Mouse (Mus musculus) testis, adult 2 months (tissue): ENCODE results near the gene Lefty2. TPM values are rescaled to one million over a fixed set of nuclear protein-coding genes. Genes with fewer than 3 reads are reported as not detected.
"Not testable (repeated sequence)": the region's sequence is repeated elsewhere in the genome, so short reads cannot be mapped to it uniquely, and the experiment has no call there.

ENCODE experiments used
- H3K27ac ChIP-seq: fragments of 200-500 bp; 2 replicates; pipeline ENCODE4 v1.5.1; 2012; ENCODE audit warnings: low read depth, low read length; ENCODE audit not compliant: control insufficient read depth, insufficient read depth
- H3K27me3 ChIP-seq: fragments of 200-500 bp; 2 replicates; pipeline ENCODE4 v1.6.1; 2012; ENCODE audit warnings: mild to moderate bottlenecking, low read length, moderate library complexity; ENCODE audit not compliant: control insufficient read depth, insufficient read depth
- H3K36me3 ChIP-seq: fragments of 200-500 bp; 2 replicates; pipeline ENCODE4 v1.6.1; 2012; ENCODE audit warnings: mild to moderate bottlenecking, low read length; ENCODE audit not compliant: control insufficient read depth, insufficient read depth
- H3K4me1 ChIP-seq: fragments of 200-500 bp; 2 replicates; pipeline ENCODE4 v1.6.1; 2012; ENCODE audit warnings: low read length; ENCODE audit not compliant: control insufficient read depth, insufficient read depth
- H3K4me3 ChIP-seq: fragments of 200-500 bp; 2 replicates; pipeline ENCODE4 v1.5.1; 2012; ENCODE audit warnings: low read depth, mild to moderate bottlenecking, low read length, moderate library complexity, mixed read lengths; ENCODE audit not compliant: control insufficient read depth
- CTCF ChIP-seq: fragments of 200-500 bp; IDR thresholded peaks from 2 replicates; pipeline ENCODE4 v1.5.1; 2012; ENCODE audit warnings: low read depth, mild to moderate bottlenecking, inconsistent platforms, low read length, moderate library complexity; ENCODE audit not compliant: control insufficient read depth, insufficient read depth, insufficient replicate concordance
- POLR2A ChIP-seq: fragments of 200-500 bp; IDR thresholded peaks from 2 replicates; pipeline ENCODE4 v1.6.1; 2012; ENCODE audit warnings: low read depth, mild to moderate bottlenecking, inconsistent platforms, low read length, moderate library complexity; ENCODE audit not compliant: control insufficient read depth
- polyA plus RNA-seq: library from polyadenylated mRNA; depleted of rRNA; stranded (reverse); fragments of >200 nt; gene quantifications from 2 replicates; pipeline ENCODE4 v1.2.3, GENCODE M21; 2012

Gene Lefty2
- polyA plus RNA-seq, 1 experiment, result 0.17 TPM

DNA sequence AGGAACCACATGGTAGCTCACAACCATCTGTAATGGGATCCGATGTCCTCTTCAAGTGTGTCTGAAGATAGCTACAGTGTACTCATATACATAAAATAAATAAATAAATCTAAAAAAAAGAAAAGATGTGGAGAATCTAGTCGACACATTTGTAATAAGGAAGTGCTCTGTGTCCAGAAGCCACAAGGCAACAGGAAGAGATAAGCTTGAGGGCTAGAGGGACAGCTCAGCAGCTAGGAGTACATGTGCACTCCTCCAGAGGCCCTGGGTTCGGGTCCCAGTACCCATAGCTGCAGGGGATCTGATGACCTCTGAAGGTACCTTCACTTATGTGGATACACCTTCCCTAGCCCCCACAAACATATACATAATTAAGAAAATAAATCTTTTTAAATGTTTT is 11.1 kb upstream of the Lefty2 start:
- H3K4me1 ChIP-seq, result no peaks in the 10 kb centered on the region
- H3K4me3 ChIP-seq, result no peak overlapping the region
- TF ChIP-seq POLR2A (no peak), CTCF (no peak)
- H3K36me3 ChIP-seq, result no peaks in the 10 kb centered on the region
- H3K27me3 ChIP-seq, result no peaks in the 10 kb centered on the region
- H3K27ac ChIP-seq, result no peak overlapping the region

DNA sequence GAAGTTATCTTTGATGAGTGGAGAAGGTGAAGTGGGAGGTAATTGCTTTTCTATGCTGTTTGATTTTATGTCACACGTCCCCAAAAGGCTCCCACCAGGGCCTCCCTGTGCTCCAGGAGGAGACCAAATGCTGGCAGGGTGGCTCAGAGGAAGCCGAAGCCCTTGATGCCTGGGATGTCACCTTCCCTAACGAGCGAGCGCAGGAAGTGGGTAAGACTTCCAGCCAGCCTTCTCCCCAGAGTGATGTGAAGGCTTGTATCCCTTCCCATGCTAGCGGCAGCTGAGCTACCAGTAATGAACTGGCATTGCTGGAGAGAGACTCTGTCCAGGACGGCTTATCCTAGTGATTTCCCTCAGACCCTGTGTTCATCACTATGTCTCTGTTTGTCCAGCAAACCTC is 9.2 kb upstream of the Lefty2 start:
- no peaks in the 10 kb centered on the region for H3K36me3 ChIP-seq
- no peaks in the 10 kb centered on the region for H3K27me3 ChIP-seq
- H3K4me1 ChIP-seq, result peaks cover 6% of the 10 kb centered on the region
- TF ChIP-seq POLR2A (no peak), CTCF (no peak)
- no peak overlapping the region for H3K27ac ChIP-seq
- no peak overlapping the region for H3K4me3 ChIP-seq

DNA sequence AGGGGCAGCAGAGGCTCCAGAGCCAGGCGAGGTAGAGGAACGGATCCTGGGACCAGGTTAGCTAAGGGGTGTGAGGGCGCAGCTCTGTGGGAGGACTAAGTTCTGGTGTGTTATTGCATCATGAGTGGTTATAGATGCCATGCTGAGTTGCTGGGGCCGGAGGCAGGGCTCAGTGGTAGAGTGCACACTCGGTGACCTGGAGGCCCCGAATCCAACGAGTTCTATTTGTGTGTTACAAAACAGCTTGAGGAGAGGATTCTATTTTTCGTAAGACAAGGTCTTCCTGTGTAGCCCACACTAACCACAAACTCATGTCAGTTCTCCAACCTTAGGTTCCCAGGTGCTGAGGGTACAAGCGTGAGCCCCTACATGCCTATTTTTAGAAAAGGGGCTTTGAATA is 8.4 kb upstream of the Lefty2 start:
- Histone ChIP-seq H3K27ac (no peak overlapping the region), H3K4me3 (no peak overlapping the region), H3K4me1 (peaks cover 9% of the 10 kb centered on the region), H3K27me3 (no peaks in the 10 kb centered on the region), H3K36me3 (no peaks in the 10 kb centered on the region)
- no peak for TF ChIP-seq POLR2A
- TF ChIP-seq CTCF, result no peak

DNA sequence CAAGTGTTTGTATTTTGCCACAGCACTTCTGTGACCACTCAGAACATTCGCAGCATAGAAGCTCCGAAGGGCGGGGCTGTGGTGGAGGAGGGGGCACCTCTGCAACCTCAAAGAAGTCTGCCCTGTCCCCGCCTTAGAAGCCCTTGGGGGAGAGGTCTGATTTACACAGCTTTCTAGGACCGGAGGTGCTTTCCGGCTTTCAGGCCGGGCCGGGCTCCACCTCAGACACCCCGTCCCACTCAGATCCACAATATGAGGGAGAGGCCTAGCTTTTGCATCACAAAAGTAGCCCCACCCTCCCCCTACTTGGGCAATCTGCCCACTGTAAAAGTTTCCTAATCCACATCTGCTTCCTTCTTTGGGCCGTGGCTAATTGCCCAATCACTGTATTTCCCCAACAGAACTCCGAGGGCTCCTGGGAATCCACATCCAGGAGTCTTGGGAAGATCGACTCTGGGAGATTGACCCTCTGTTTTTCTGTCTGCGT is 4.3 kb upstream of the Lefty2 start:
- peak overlapping the region; percentile 34; the same call in 1 of the 2 replicates for H3K27ac ChIP-seq
- peaks cover 9% of the 10 kb centered on the region for H3K4me1 ChIP-seq
- TF ChIP-seq CTCF, result no peak
- TF ChIP-seq POLR2A, result no peak
- no peaks in the 10 kb centered on the region for H3K36me3 ChIP-seq
- peak overlapping the region; percentile 64 for H3K4me3 ChIP-seq
- H3K27me3 ChIP-seq, result no peaks in the 10 kb centered on the region

DNA sequence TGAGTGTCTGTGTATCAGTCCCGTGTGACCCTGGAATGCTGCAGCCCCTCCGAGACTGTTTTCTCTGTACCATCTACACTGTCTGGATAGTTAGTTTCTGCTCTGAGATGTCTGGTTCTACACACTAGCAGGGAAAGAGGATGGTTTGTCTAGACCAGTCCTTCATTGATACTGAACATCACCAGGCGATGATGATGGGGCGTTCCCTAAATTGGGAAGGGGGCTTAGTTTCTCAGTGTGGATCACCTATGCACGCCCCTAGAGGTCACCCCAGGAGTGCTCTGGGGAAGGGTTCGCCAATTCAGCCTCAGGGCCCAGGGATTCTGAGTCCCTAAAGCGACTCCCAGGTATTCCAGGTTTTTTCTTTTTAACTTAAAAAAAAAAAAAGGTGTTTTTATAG is 3.7 kb upstream of the Lefty2 start:
- peaks cover 10% of the 10 kb centered on the region for H3K4me1 ChIP-seq
- peak overlapping the region; percentile 64 for H3K4me3 ChIP-seq
- H3K27me3 ChIP-seq, result no peaks in the 10 kb centered on the region
- TF ChIP-seq POLR2A (no peak), CTCF (no peak)
- no peaks in the 10 kb centered on the region for H3K36me3 ChIP-seq
- peak overlapping the region; percentile 34; the same call in 1 of the 2 replicates for H3K27ac ChIP-seq

DNA sequence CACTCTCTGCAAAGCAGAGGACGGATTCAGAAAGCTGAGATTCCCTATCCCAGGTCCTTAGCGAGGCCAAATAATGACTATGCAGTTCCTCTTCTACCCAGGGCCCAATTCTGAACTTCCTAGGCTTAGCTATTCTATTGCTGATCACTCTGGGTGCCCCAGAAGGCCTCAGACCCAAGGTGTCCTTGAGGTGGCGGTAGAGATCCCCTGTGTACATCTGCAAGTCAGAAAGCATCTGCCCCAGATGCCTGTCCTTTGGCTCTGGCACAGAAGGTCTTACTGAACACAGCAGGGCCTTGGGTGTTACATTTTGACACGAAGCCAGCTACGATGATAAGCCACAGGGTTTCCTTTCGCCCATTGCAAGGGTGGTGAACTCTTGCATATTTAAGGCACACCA is 3.1 kb upstream of the Lefty2 start:
- Histone ChIP-seq H3K27ac (no peak overlapping the region), H3K4me1 (peaks cover 15% of the 10 kb centered on the region)

DNA sequence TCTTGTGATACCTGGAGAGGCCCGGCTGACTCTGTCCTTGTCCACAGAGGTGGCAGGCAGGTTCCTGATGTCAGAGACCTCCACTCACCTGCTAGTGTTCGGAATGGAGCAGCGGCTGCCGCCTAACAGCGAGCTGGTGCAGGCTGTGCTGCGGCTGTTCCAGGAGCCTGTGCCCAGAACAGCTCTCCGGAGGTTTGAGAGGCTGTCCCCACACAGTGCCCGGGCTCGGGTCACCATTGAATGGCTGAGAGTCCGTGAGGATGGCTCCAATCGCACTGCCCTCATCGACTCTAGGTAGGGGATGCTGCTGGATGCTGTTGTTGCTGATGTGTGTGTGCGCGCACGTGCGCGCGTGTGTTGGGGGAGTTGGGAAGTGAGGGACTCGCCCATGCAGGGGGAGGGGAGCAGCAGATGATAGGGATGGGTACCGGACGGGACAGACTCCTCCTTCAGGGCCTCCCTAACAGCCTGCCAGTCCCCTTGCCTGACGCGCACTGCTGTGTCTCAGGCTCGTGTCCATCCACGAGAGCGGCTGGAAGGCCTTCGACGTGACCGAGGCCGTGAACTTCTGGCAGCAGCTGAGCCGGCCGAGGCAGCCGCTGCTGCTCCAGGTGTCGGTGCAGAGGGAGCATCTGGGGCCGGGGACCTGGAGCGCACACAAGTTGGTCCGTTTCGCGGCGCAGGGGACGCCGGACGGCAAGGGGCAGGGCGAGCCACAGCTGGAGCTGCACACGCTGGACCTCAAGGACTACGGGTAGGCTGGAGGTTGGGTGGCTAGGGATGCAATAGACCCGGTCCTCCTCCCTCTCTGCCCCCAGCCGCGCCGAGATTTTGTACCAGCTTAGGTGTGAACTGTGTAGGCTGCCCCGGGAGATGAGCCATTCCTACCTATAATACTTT is 1.4 kb downstream of the Lefty2 start:
- not testable (repeated sequence) for H3K27ac ChIP-seq, H3K27me3 ChIP-seq, H3K4me1 ChIP-seq, H3K36me3 ChIP-seq
- H3K4me3 ChIP-seq, result peak overlapping the region; percentile 1

More for the DNA sequence above, 3.1 kb upstream of the Lefty2 start:
- TF ChIP-seq POLR2A, result no peak
- TF ChIP-seq CTCF, result 0 out of 2 replicates have a peak, but pooled peaks have one; percentile 7
- H3K27me3 ChIP-seq, result no peaks in the 10 kb centered on the region
- no peaks in the 10 kb centered on the region for H3K36me3 ChIP-seq
- H3K4me3 ChIP-seq, result no peak overlapping the region
